In the genomic region with DNA sequence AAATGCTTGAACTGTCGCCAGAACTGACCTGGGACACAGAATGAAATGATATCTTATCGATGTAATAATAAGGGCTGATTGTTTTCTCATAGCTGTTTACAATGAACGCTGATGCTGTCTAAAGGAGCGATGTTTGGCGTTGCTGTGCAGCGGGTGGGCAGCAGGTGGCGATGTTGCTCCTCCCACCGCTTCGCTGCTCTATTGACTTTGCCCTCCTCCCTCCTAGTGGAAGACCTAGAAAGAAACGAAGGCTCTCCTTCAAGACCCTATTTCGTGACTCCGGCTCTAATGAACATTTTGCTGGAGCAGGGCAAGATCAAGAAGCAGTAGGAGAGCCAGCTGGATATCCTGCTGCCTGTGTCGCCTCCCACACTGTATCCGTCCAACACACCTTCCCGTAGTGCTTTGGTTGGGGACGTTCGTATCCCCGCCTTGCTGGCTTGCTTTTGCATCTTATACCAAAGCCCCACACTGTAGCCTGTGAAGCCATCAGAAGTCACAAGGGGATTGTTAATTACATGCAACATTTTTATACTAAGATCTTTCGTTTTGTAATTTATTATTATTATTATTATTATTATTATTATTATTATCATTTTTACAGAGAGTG, we compare ENCODE assay signal across 8 mouse cellular contexts.
DNase-seq lines count a peak whose midpoint lies in the region; ATAC-seq and TF ChIP-seq lines count a peak whose summit lies in the region.

No protein-coding gene starts in this region.

- ATAC-seq in embryonic facial prominence, embryonic 14.5 days (ENCODE audit: low read depth), result peak; percentile 82; the same call in 1 of the 2 replicates
- no peak for ATAC-seq in heart, embryonic 11.5 days (replicated peaks; ENCODE audit: insufficient number of reproducible peaks, low FRiP score, low TSS enrichment)
- ATAC-seq in kidney, embryonic 14.5 days (ENCODE audit: low FRiP score, low TSS enrichment), result peak; percentile 80
- peak; percentile 78 for ATAC-seq in limb, embryonic 14.5 days (ENCODE audit: low FRiP score, low read depth)
- ATAC-seq in midbrain, embryonic 16.5 days, result peak; percentile 85

- peak overlapping the region; percentile 61 for H3K4me2 ChIP-seq in embryonic facial prominence, embryonic 14.5 days (ENCODE audit: low read depth, low read length)
- peak overlapping the region; percentile 59 for H3K4me2 ChIP-seq in heart, embryonic 11.5 days
- peak overlapping the region; percentile 36; the same call in 1 of the 2 replicates for H3K4me2 ChIP-seq in kidney, embryonic 14.5 days (replicated peaks; ENCODE audit: low read depth, low read length)
- H3K4me2 ChIP-seq in limb, embryonic 14.5 days (replicated peaks; ENCODE audit: low read depth, low read length, severe bottlenecking), result peak overlapping the region; percentile 35
- H3K4me2 ChIP-seq in midbrain, embryonic 16.5 days (ENCODE audit: low read length), result peak overlapping the region; percentile 72

- no peaks in the 10 kb centered on the region for H3K9me3 ChIP-seq in embryonic facial prominence, embryonic 14.5 days (ENCODE audit: control insufficient read depth, low read length)
- no peaks in the 10 kb centered on the region for H3K9me3 ChIP-seq in heart, embryonic 11.5 days (replicated peaks; ENCODE audit: control insufficient read depth, low read length)
- H3K9me3 ChIP-seq in kidney, embryonic 14.5 days (ENCODE audit: control insufficient read depth, low read length), result no peaks in the 10 kb centered on the region
- no peaks in the 10 kb centered on the region for H3K9me3 ChIP-seq in limb, embryonic 14.5 days (ENCODE audit: control insufficient read depth, low read length)
- H3K9me3 ChIP-seq in midbrain, embryonic 16.5 days (replicated peaks; ENCODE audit: control insufficient read depth, low read length, poor library complexity, severe bottlenecking), result no peaks in the 10 kb centered on the region

- WGBS in embryonic facial prominence, embryonic 14.5 days, result 12% methylated on average over 19 of the region's 19 CpGs
- WGBS in heart, embryonic 11.5 days (ENCODE audit: insufficient replicate concordance), result 14% methylated on average over 19 of the region's 19 CpGs
- WGBS in kidney, embryonic 14.5 days, result 10% methylated on average over 19 of the region's 19 CpGs
- 15% methylated on average over 19 of the region's 19 CpGs for WGBS in limb, embryonic 14.5 days
- WGBS in midbrain, embryonic 16.5 days, result 9% methylated on average over 19 of the region's 19 CpGs

- H3K27me3 ChIP-seq in embryonic facial prominence, embryonic 14.5 days (replicated peaks; ENCODE audit: control insufficient read depth, insufficient read depth, low read length), result no peaks in the 10 kb centered on the region
- H3K27me3 ChIP-seq in heart, embryonic 11.5 days (ENCODE audit: control insufficient read depth, insufficient read depth, low read length), result no peaks in the 10 kb centered on the region
- peaks cover 4% of the 10 kb centered on the region; the same call in 1 of the 2 replicates for H3K27me3 ChIP-seq in kidney, embryonic 14.5 days (ENCODE audit: control insufficient read depth, insufficient read depth, low read length)
- 0 out of 2 replicates have a peak, but pooled peaks cover 23% of the 10 kb centered on the region for H3K27me3 ChIP-seq in limb, embryonic 14.5 days (ENCODE audit: control insufficient read depth, insufficient read depth, low read length)
- no peaks in the 10 kb centered on the region for H3K27me3 ChIP-seq in midbrain, embryonic 16.5 days (ENCODE audit: control insufficient read depth, insufficient read depth, low read depth, low read length)
- no peaks in the 10 kb centered on the region for H3K27me3 ChIP-seq in splenic B cell, adult 2 months (ENCODE audit: control insufficient read depth, insufficient read depth, low read length, poor library complexity, severe bottlenecking)

- H3K4me1 ChIP-seq in embryonic facial prominence, embryonic 14.5 days (ENCODE audit: control insufficient read depth, insufficient read depth, low read length), result no peaks in the 10 kb centered on the region
- no peaks in the 10 kb centered on the region for H3K4me1 ChIP-seq in heart, embryonic 11.5 days (ENCODE audit: control insufficient read depth, insufficient read depth, low read length)
- no peaks in the 10 kb centered on the region for H3K4me1 ChIP-seq in kidney, embryonic 14.5 days (ENCODE audit: control insufficient read depth, insufficient read depth, low read length)
- H3K4me1 ChIP-seq in limb, embryonic 14.5 days (ENCODE audit: control insufficient read depth, insufficient read depth, low read length), result no peaks in the 10 kb centered on the region
- peaks cover 3% of the 10 kb centered on the region for H3K4me1 ChIP-seq in midbrain, embryonic 16.5 days (ENCODE audit: control insufficient read depth, insufficient read depth, low read length)

- TF ChIP-seq POLR2A in limb, embryonic 14.5 days (IDR thresholded peaks at IDR 0.05; ENCODE audit: borderline replicate concordance, extremely low read depth, insufficient read depth, insufficient read length), result no peak

- 0 out of 2 replicates have a peak overlapping the region, but pooled peaks have one; percentile 26 for H3K9ac ChIP-seq in embryonic facial prominence, embryonic 14.5 days (ENCODE audit: low read depth, low read length)
- no peak overlapping the region for H3K9ac ChIP-seq in heart, embryonic 11.5 days (ENCODE audit: low read depth, low read length)
- no peak overlapping the region for H3K9ac ChIP-seq in kidney, embryonic 14.5 days (ENCODE audit: low read depth, low read length)
- 0 out of 2 replicates have a peak overlapping the region, but pooled peaks have one; percentile 0 for H3K9ac ChIP-seq in limb, embryonic 14.5 days (ENCODE audit: low read depth, low read length, severe bottlenecking)
- H3K9ac ChIP-seq in midbrain, embryonic 16.5 days (ENCODE audit: low read depth, low read length), result peak overlapping the region; percentile 56; the same call in 1 of the 2 replicates

- no peaks in the 10 kb centered on the region for H3K36me3 ChIP-seq in embryonic facial prominence, embryonic 14.5 days (ENCODE audit: control insufficient read depth, insufficient read depth, low read length)
- H3K36me3 ChIP-seq in heart, embryonic 11.5 days (ENCODE audit: control insufficient read depth, insufficient read depth, low read length), result no peaks in the 10 kb centered on the region
- H3K36me3 ChIP-seq in kidney, embryonic 14.5 days (ENCODE audit: control insufficient read depth, insufficient read depth, low read length), result no peaks in the 10 kb centered on the region
- H3K36me3 ChIP-seq in limb, embryonic 14.5 days (ENCODE audit: control insufficient read depth, insufficient read depth, low read length), result no peaks in the 10 kb centered on the region
- no peaks in the 10 kb centered on the region for H3K36me3 ChIP-seq in midbrain, embryonic 16.5 days (ENCODE audit: control insufficient read depth, insufficient read depth, low read length)
- H3K36me3 ChIP-seq in splenic B cell, adult 2 months (ENCODE audit: control insufficient read depth, insufficient read depth, low read length, poor library complexity, severe bottlenecking), result no peaks in the 10 kb centered on the region

- H3K4me3 ChIP-seq in embryonic facial prominence, embryonic 14.5 days (ENCODE audit: low read depth, low read length), result peak overlapping the region; percentile 31
- H3K4me3 ChIP-seq in heart, embryonic 11.5 days (ENCODE audit: low read depth, low read length), result peak overlapping the region; percentile 6; the same call in 1 of the 2 replicates
- peak overlapping the region; percentile 22; the same call in 1 of the 2 replicates for H3K4me3 ChIP-seq in kidney, embryonic 14.5 days (ENCODE audit: low read length)
- H3K4me3 ChIP-seq in limb, embryonic 14.5 days (replicated peaks; ENCODE audit: low read length), result peak overlapping the region; percentile 11
- peak overlapping the region; percentile 33 for H3K4me3 ChIP-seq in midbrain, embryonic 16.5 days (ENCODE audit: low read depth, low read length)

- no peak overlapping the region for H3K27ac ChIP-seq in embryonic facial prominence, embryonic 14.5 days (replicated peaks; ENCODE audit: low read depth, low read length)
- no peak overlapping the region for H3K27ac ChIP-seq in heart, embryonic 11.5 days (ENCODE audit: low read depth, low read length)
- H3K27ac ChIP-seq in kidney, embryonic 14.5 days (ENCODE audit: low read depth, low read length), result no peak overlapping the region
- no peak overlapping the region for H3K27ac ChIP-seq in limb, embryonic 14.5 days (replicated peaks; ENCODE audit: low read depth, low read length)
- no peak overlapping the region for H3K27ac ChIP-seq in midbrain, embryonic 16.5 days (ENCODE audit: low read length)

- DNase-seq in A20 (ENCODE audit: low read depth, low spot score), result peak; percentile 43
- DNase-seq in adrenal gland, postnatal 4 days (ENCODE audit: low spot score in 2 of 2), result peak; percentile 44 to 46
- peak; percentile 74 for DNase-seq in embryonic facial prominence, embryonic 14.5 days (ENCODE audit: low spot score)
- peak; percentile 84 for DNase-seq in limb, embryonic 14.5 days (ENCODE audit: low spot score)
- DNase-seq in splenic B cell, adult 2 months (ENCODE audit: low read depth, low spot score), result peak; percentile 40

Comparison
In these comparisons a context has a peak if more than half of its experiments do, and no peak if none do; other contexts are left out.
1. H3K9ac ChIP-seq: peak in embryonic facial prominence, embryonic 14.5 days (single experiment), limb, embryonic 14.5 days (single experiment) and midbrain, embryonic 16.5 days (single experiment); none in heart, embryonic 11.5 days (single experiment) and kidney, embryonic 14.5 days (single experiment).
2. Peak in every context shown above with its lines, with median percentiles within 50 percentile points of each other: DNase-seq, H3K4me2 ChIP-seq and H3K4me3 ChIP-seq.